Mouse (Mus musculus): ENCODE data around the gene Dnmbp. TPM values are rescaled to one million over a fixed set of nuclear protein-coding genes. Genes with fewer than 3 reads are reported as not detected.

Dnmbp gene
- polyA plus RNA-seq, 1 experiment from 2014 or later: 8.9 TPM

- ATAC-seq (ENCODE audit: low FRiP score): no peak
- WGBS: 14% methylated on average over 11 of the region's 11 CpGs
These were observed 10.1 kb downstream of the Dnmbp start for GRCm38 (mm10) chr19:43929869-43930268.

DNA sequence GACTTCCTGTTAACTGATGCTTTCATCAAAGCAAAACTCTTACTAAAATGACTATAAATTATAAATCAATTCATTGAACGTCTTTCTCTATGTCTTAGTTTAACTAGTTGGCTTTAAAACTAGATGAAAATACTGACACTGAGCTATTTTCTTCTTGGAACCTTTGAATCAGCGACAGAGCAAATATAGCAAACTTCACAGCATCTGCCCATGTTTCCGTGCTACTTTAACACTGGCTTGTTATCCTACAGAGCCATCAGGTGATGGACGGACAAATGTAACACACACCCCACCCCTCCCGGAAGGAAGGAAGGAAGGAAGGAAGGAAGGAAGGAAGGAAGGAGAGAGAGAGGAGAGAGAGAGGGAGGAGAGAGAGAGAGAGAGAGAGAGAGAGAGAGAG is 12.0 kb downstream of the Dnmbp start:
- Histone ChIP-seq H3K4me1 (replicated peaks; ENCODE audit: control insufficient read depth, insufficient read depth, low read length) (peaks cover 9% of the 10 kb centered on the region; the same call in 1 of the 2 replicates), H3K27me3 (ENCODE audit: control insufficient read depth, insufficient read depth, low read length) (no peaks in the 10 kb centered on the region), H3K36me3 (replicated peaks; ENCODE audit: control insufficient read depth, insufficient read depth) (no peaks in the 10 kb centered on the region), H3K27ac (no peak overlapping the region), H3K9me3 (ENCODE audit: control insufficient read depth, low read length) (no peaks in the 10 kb centered on the region), H3K4me2 (replicated peaks) (no peak overlapping the region), H3K9ac (no peak overlapping the region), H3K4me3 (replicated peaks; ENCODE audit: low read length) (no peak overlapping the region)
- WGBS: 83% methylated on average over 5 of the region's 5 CpGs
- DNase-seq (ENCODE audit: low spot score) (no peak), ATAC-seq (ENCODE audit: low FRiP score) (no peak)

More at GRCm38 (mm10) chr19:43929869-43930268, 10.1 kb downstream of the Dnmbp start:
- H3K36me3 ChIP-seq (replicated peaks; ENCODE audit: control insufficient read depth, insufficient read depth): no peaks in the 10 kb centered on the region
- no peaks in the 10 kb centered on the region for H3K27me3 ChIP-seq (ENCODE audit: control insufficient read depth, insufficient read depth, low read length)
- no peak overlapping the region for H3K27ac ChIP-seq
- H3K4me2 ChIP-seq (replicated peaks): no peak overlapping the region
- H3K9me3 ChIP-seq (ENCODE audit: control insufficient read depth, low read length): no peaks in the 10 kb centered on the region
- H3K4me3 ChIP-seq (replicated peaks; ENCODE audit: low read length): no peak overlapping the region
- H3K9ac ChIP-seq: no peak overlapping the region
- peaks cover 9% of the 10 kb centered on the region; the same call in 1 of the 2 replicates for H3K4me1 ChIP-seq (replicated peaks; ENCODE audit: control insufficient read depth, insufficient read depth, low read length)
- no peak for DNase-seq (ENCODE audit: low spot score)

GRCm38 (mm10) chr19:43927057-43927456 is 12.9 kb downstream of the Dnmbp start:
- Histone ChIP-seq H3K4me3 (replicated peaks; ENCODE audit: low read length) (no peak overlapping the region), H3K9ac (no peak overlapping the region), H3K4me2 (replicated peaks) (no peak overlapping the region), H3K36me3 (replicated peaks; ENCODE audit: control insufficient read depth, insufficient read depth) (no peaks in the 10 kb centered on the region), H3K4me1 (replicated peaks; ENCODE audit: control insufficient read depth, insufficient read depth, low read length) (peaks cover 9% of the 10 kb centered on the region; the same call in 1 of the 2 replicates), H3K27me3 (ENCODE audit: control insufficient read depth, insufficient read depth, low read length) (no peaks in the 10 kb centered on the region), H3K27ac (no peak overlapping the region), H3K9me3 (ENCODE audit: control insufficient read depth, low read length) (no peaks in the 10 kb centered on the region)
- DNase-seq (ENCODE audit: low spot score): no peak
- no peak for ATAC-seq (ENCODE audit: low FRiP score)
- 74% methylated on average over 10 of the region's 10 CpGs for WGBS

- ATAC-seq (ENCODE audit: low FRiP score) (no peak), DNase-seq (ENCODE audit: low spot score) (no peak)
- H3K27me3 ChIP-seq (ENCODE audit: control insufficient read depth, insufficient read depth, low read length): no peaks in the 10 kb centered on the region
- no peaks in the 10 kb centered on the region for H3K9me3 ChIP-seq (ENCODE audit: control insufficient read depth, low read length)
- H3K4me3 ChIP-seq (replicated peaks; ENCODE audit: low read length): no peak overlapping the region
- H3K36me3 ChIP-seq (replicated peaks; ENCODE audit: control insufficient read depth, insufficient read depth): no peaks in the 10 kb centered on the region
- no peak overlapping the region for H3K9ac ChIP-seq
- peaks cover 9% of the 10 kb centered on the region; the same call in 1 of the 2 replicates for H3K4me1 ChIP-seq (replicated peaks; ENCODE audit: control insufficient read depth, insufficient read depth, low read length)
- H3K4me2 ChIP-seq (replicated peaks): no peak overlapping the region
- WGBS: 80% methylated on average over 10 of the region's 10 CpGs
- H3K27ac ChIP-seq: no peak overlapping the region
These were observed 13.6 kb downstream of the Dnmbp start for GRCm38 (mm10) chr19:43926141-43926987.

DNA sequence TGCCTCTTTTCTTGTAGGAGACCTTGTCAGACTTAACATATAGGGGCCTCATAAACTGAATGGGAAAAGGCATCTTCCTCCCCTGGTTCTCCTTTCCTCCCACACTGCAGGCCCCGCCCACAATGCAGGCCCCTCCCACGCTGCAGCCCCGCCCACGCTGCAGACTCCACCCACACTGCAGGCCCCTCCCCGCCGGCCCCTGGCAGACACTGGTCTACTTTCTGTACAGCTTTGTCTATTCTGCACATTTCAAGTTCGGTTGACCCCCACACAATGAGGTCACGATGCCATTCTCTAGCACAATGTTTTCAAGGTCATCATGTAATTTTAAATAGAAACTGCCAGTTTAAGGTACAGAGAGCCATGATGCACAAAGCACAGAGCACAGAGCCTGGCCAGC is 15.6 kb downstream of the Dnmbp start:
- DNase-seq (ENCODE audit: low spot score): no peak
- no peak overlapping the region for H3K9ac ChIP-seq
- no peaks in the 10 kb centered on the region for H3K27me3 ChIP-seq (ENCODE audit: control insufficient read depth, insufficient read depth, low read length)
- ATAC-seq (ENCODE audit: low FRiP score): no peak
- no peak overlapping the region for H3K4me2 ChIP-seq (replicated peaks)
- no peaks in the 10 kb centered on the region for H3K4me1 ChIP-seq (replicated peaks; ENCODE audit: control insufficient read depth, insufficient read depth, low read length)
- WGBS: 72% methylated on average over 8 of the region's 8 CpGs
- no peaks in the 10 kb centered on the region for H3K9me3 ChIP-seq (ENCODE audit: control insufficient read depth, low read length)
- H3K36me3 ChIP-seq (replicated peaks; ENCODE audit: control insufficient read depth, insufficient read depth): no peaks in the 10 kb centered on the region
- no peak overlapping the region for H3K4me3 ChIP-seq (replicated peaks; ENCODE audit: low read length)
- H3K27ac ChIP-seq: no peak overlapping the region

GRCm38 (mm10) chr19:43922963-43923362 is 17.0 kb downstream of the Dnmbp start:
- H3K9me3 ChIP-seq (ENCODE audit: control insufficient read depth, low read length): no peaks in the 10 kb centered on the region
- H3K27ac ChIP-seq: no peak overlapping the region
- no peak overlapping the region for H3K4me3 ChIP-seq (replicated peaks; ENCODE audit: low read length)
- H3K4me1 ChIP-seq (replicated peaks; ENCODE audit: control insufficient read depth, insufficient read depth, low read length): no peaks in the 10 kb centered on the region
- DNase-seq (ENCODE audit: low spot score): no peak
- no peak overlapping the region for H3K4me2 ChIP-seq (replicated peaks)
- H3K36me3 ChIP-seq (replicated peaks; ENCODE audit: control insufficient read depth, insufficient read depth): no peaks in the 10 kb centered on the region
- H3K9ac ChIP-seq: no peak overlapping the region
- ATAC-seq (ENCODE audit: low FRiP score): no peak
- 94% methylated on average over 7 of the region's 7 CpGs for WGBS
- H3K27me3 ChIP-seq (ENCODE audit: control insufficient read depth, insufficient read depth, low read length): no peaks in the 10 kb centered on the region

DNA sequence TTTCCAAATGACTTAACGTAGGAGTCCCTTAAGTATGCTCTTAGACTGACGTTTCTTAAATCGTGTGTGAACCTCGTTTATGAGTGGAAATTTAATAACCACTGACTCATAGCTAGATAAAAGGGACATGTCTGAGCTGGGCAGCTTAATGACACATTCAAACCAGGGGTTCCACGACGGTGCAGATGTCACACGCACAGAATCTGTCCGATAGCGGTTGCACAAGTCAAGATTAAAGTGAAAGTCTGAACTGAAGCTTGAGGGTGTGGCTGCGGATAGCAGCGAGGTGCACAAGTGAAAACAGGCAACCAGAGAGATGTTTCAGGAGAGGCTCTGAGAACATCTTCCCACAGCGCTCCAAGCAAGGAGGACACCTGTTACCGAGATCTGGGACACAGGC is 18.6 kb downstream of the Dnmbp start:
- no peaks in the 10 kb centered on the region for H3K9me3 ChIP-seq (ENCODE audit: control insufficient read depth, low read length)
- ATAC-seq (ENCODE audit: low FRiP score): no peak
- no peak overlapping the region for H3K4me2 ChIP-seq (replicated peaks)
- H3K36me3 ChIP-seq (replicated peaks; ENCODE audit: control insufficient read depth, insufficient read depth): no peaks in the 10 kb centered on the region
- H3K4me3 ChIP-seq (replicated peaks; ENCODE audit: low read length): no peak overlapping the region
- H3K27ac ChIP-seq: no peak overlapping the region
- H3K27me3 ChIP-seq (ENCODE audit: control insufficient read depth, insufficient read depth, low read length): no peaks in the 10 kb centered on the region
- DNase-seq (ENCODE audit: low spot score): no peak
- H3K9ac ChIP-seq: no peak overlapping the region
- 68% methylated on average over 13 of the region's 13 CpGs for WGBS
- H3K4me1 ChIP-seq (replicated peaks; ENCODE audit: control insufficient read depth, insufficient read depth, low read length): no peaks in the 10 kb centered on the region

GRCm38 (mm10) chr19:43920453-43921300 is 19.3 kb downstream of the Dnmbp start:
- H3K36me3 ChIP-seq (replicated peaks; ENCODE audit: control insufficient read depth, insufficient read depth): no peaks in the 10 kb centered on the region
- WGBS: 25% methylated on average over 32 of the region's 32 CpGs

DNA sequence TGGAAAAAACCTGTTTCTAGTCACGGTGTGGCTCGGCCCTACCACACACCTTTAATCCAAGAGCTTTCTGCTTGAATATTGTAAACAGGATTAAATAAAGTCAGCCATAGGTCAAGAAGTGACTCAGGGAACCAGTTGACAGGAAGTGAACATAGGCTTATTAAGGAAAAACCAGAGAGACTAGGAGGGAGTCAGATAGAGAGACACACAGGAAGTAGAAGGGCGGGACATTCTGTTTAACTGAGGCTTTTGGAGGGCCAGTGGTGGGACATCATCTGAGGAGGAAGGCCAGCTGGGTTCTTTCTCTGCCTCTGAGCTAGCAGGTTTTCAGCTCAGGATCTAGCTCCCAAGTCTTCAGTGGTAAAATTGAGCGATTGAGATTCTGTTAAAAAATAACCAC is 20.1 kb downstream of the Dnmbp start:
- Histone ChIP-seq H3K27ac (no peak overlapping the region), H3K36me3 (replicated peaks; ENCODE audit: control insufficient read depth, insufficient read depth) (no peaks in the 10 kb centered on the region), H3K4me3 (replicated peaks; ENCODE audit: low read length) (no peak overlapping the region), H3K4me1 (replicated peaks; ENCODE audit: control insufficient read depth, insufficient read depth, low read length) (no peaks in the 10 kb centered on the region), H3K9me3 (ENCODE audit: control insufficient read depth, low read length) (no peaks in the 10 kb centered on the region), H3K4me2 (replicated peaks) (no peak overlapping the region), H3K9ac (no peak overlapping the region), H3K27me3 (ENCODE audit: control insufficient read depth, insufficient read depth, low read length) (no peaks in the 10 kb centered on the region)
- DNase-seq (ENCODE audit: low spot score) (no peak), ATAC-seq (ENCODE audit: low FRiP score) (no peak)
- 92% methylated on average over 4 of the region's 4 CpGs for WGBS

More at GRCm38 (mm10) chr19:43920453-43921300, 19.3 kb downstream of the Dnmbp start:
- Histone ChIP-seq H3K27ac (no peak overlapping the region), H3K4me3 (replicated peaks; ENCODE audit: low read length) (no peak overlapping the region), H3K4me1 (replicated peaks; ENCODE audit: control insufficient read depth, insufficient read depth, low read length) (no peaks in the 10 kb centered on the region), H3K4me2 (replicated peaks) (peak overlapping the region; percentile 24), H3K9ac (no peak overlapping the region), H3K9me3 (ENCODE audit: control insufficient read depth, low read length) (no peaks in the 10 kb centered on the region), H3K27me3 (ENCODE audit: control insufficient read depth, insufficient read depth, low read length) (no peaks in the 10 kb centered on the region)
- DNase-seq (ENCODE audit: low spot score) (no peak), ATAC-seq (ENCODE audit: low FRiP score) (no peak)
